Mouse (Mus musculus): ENCODE data around the gene Snx11. TPM values are rescaled to one million over a fixed set of nuclear protein-coding genes. Genes with fewer than 3 reads are reported as not detected.
"Not testable (repeated sequence)": the region's sequence is repeated elsewhere in the genome, so short reads cannot be mapped to it uniquely, and the experiment has no call there.

Snx11 gene
- total and polyA plus RNA-seq, 2 experiments = 6.3 to 8.1 TPM

- H3K79me2 ChIP-seq (ENCODE audit: control insufficient read depth, insufficient read depth, low read length) = no peaks in the 10 kb centered on the region
- no peak overlapping the region for H3K27ac ChIP-seq (replicated peaks; ENCODE audit: insufficient read depth, low read depth, low read length)
- DNase-seq (ENCODE audit: extremely low read depth, low read depth, low spot score) = no peak
- H3K27me3 ChIP-seq (ENCODE audit: control insufficient read depth, insufficient read depth, low read length) = no peaks in the 10 kb centered on the region
- H3K4me3 ChIP-seq (ENCODE audit: insufficient read depth, low read depth, low read length) = no peak overlapping the region
- peaks cover 28% of the 10 kb centered on the region; the same call in 1 of the 2 replicates for H3K36me3 ChIP-seq (ENCODE audit: control insufficient read depth, insufficient read depth, low read length)
- no peak overlapping the region for H3K9ac ChIP-seq (ENCODE audit: low read depth, low read length)
- WGBS = 69% methylated on average over 2 of the region's 2 CpGs
- no peak for TF ChIP-seq POLR2A (IDR thresholded peaks at IDR 0.05; ENCODE audit: extremely low read depth, insufficient read depth, low read length)
- no peak for TF ChIP-seq CTCF (IDR thresholded peaks at IDR 0.05; ENCODE audit: low read depth, low read length)
- no peaks in the 10 kb centered on the region for H3K4me1 ChIP-seq (ENCODE audit: control insufficient read depth, insufficient read depth, low read length)
Observed at GRCm38 (mm10) chr11:96814443-96814842, 37.1 kb upstream of the Snx11 start.

GRCm38 (mm10) chr11:96813920-96814319, 36.6 kb upstream of the Snx11 start:
- no peak overlapping the region for H3K4me3 ChIP-seq (ENCODE audit: insufficient read depth, low read depth, low read length)
- H3K27me3 ChIP-seq (ENCODE audit: control insufficient read depth, insufficient read depth, low read length) = no peaks in the 10 kb centered on the region
- no peak for TF ChIP-seq CTCF (IDR thresholded peaks at IDR 0.05; ENCODE audit: low read depth, low read length)
- TF ChIP-seq POLR2A (IDR thresholded peaks at IDR 0.05; ENCODE audit: extremely low read depth, insufficient read depth, low read length) = no peak
- 95% methylated on average over 5 of the region's 5 CpGs for WGBS
- no peaks in the 10 kb centered on the region for H3K79me2 ChIP-seq (ENCODE audit: control insufficient read depth, insufficient read depth, low read length)
- no peak overlapping the region for H3K27ac ChIP-seq (replicated peaks; ENCODE audit: insufficient read depth, low read depth, low read length)
- H3K4me1 ChIP-seq (ENCODE audit: control insufficient read depth, insufficient read depth, low read length) = no peaks in the 10 kb centered on the region
- DNase-seq (ENCODE audit: extremely low read depth, low read depth, low spot score) = no peak
- no peak overlapping the region for H3K9ac ChIP-seq (ENCODE audit: low read depth, low read length)
- peaks cover 26% of the 10 kb centered on the region; the same call in 1 of the 2 replicates for H3K36me3 ChIP-seq (ENCODE audit: control insufficient read depth, insufficient read depth, low read length)

GRCm38 (mm10) chr11:96813455-96813854, 36.1 kb upstream of the Snx11 start:
- TF ChIP-seq CTCF (IDR thresholded peaks at IDR 0.05; ENCODE audit: low read depth, low read length) (no peak), POLR2A (IDR thresholded peaks at IDR 0.05; ENCODE audit: extremely low read depth, insufficient read depth, low read length) (no peak)
- no peak overlapping the region for H3K4me3 ChIP-seq (ENCODE audit: insufficient read depth, low read depth, low read length)
- no peaks in the 10 kb centered on the region for H3K4me1 ChIP-seq (ENCODE audit: control insufficient read depth, insufficient read depth, low read length)
- peaks cover 29% of the 10 kb centered on the region; the same call in 1 of the 2 replicates for H3K36me3 ChIP-seq (ENCODE audit: control insufficient read depth, insufficient read depth, low read length)
- WGBS = 83% methylated on average over 4 of the region's 4 CpGs
- no peak overlapping the region for H3K27ac ChIP-seq (replicated peaks; ENCODE audit: insufficient read depth, low read depth, low read length)
- no peak for DNase-seq (ENCODE audit: extremely low read depth, low read depth, low spot score)
- no peaks in the 10 kb centered on the region for H3K27me3 ChIP-seq (ENCODE audit: control insufficient read depth, insufficient read depth, low read length)
- no peak overlapping the region for H3K9ac ChIP-seq (ENCODE audit: low read depth, low read length)
- H3K79me2 ChIP-seq (ENCODE audit: control insufficient read depth, insufficient read depth, low read length) = no peaks in the 10 kb centered on the region

- WGBS = 97% methylated on average over 1 of the region's 1 CpGs
- DNase-seq (ENCODE audit: extremely low read depth, low read depth, low spot score) = not testable (repeated sequence)
- peaks cover 25% of the 10 kb centered on the region for H3K36me3 ChIP-seq (ENCODE audit: control insufficient read depth, insufficient read depth, low read length)
Observed at GRCm38 (mm10) chr11:96811188-96811587, 33.8 kb upstream of the Snx11 start.

GRCm38 (mm10) chr11:96809562-96810235, 32.3 kb upstream of the Snx11 start:
- TF ChIP-seq POLR2A (IDR thresholded peaks at IDR 0.05; ENCODE audit: extremely low read depth, insufficient read depth, low read length) (no peak), CTCF (IDR thresholded peaks at IDR 0.05; ENCODE audit: low read depth, low read length) (no peak)
- H3K4me3 ChIP-seq (ENCODE audit: insufficient read depth, low read depth, low read length) = no peak overlapping the region
- H3K79me2 ChIP-seq (ENCODE audit: control insufficient read depth, insufficient read depth, low read length) = no peaks in the 10 kb centered on the region
- no peak for DNase-seq (ENCODE audit: extremely low read depth, low read depth, low spot score)
- no peak overlapping the region for H3K27ac ChIP-seq (replicated peaks; ENCODE audit: insufficient read depth, low read depth, low read length)
- 82% methylated on average over 6 of the region's 6 CpGs for WGBS
- no peak overlapping the region for H3K9ac ChIP-seq (ENCODE audit: low read depth, low read length)
- H3K36me3 ChIP-seq (ENCODE audit: control insufficient read depth, insufficient read depth, low read length) = peaks cover 20% of the 10 kb centered on the region
- no peaks in the 10 kb centered on the region for H3K27me3 ChIP-seq (ENCODE audit: control insufficient read depth, insufficient read depth, low read length)
- no peaks in the 10 kb centered on the region for H3K4me1 ChIP-seq (ENCODE audit: control insufficient read depth, insufficient read depth, low read length)

More at GRCm38 (mm10) chr11:96811188-96811587, 33.8 kb upstream of the Snx11 start:
- H3K4me1 ChIP-seq (ENCODE audit: control insufficient read depth, insufficient read depth, low read length); H3K27ac ChIP-seq (replicated peaks; ENCODE audit: insufficient read depth, low read depth, low read length); H3K27me3 ChIP-seq (ENCODE audit: control insufficient read depth, insufficient read depth, low read length); H3K79me2 ChIP-seq (ENCODE audit: control insufficient read depth, insufficient read depth, low read length); H3K4me3 ChIP-seq (ENCODE audit: insufficient read depth, low read depth, low read length); H3K9ac ChIP-seq (ENCODE audit: low read depth, low read length): not testable (repeated sequence)

- Histone ChIP-seq H3K27me3 (ENCODE audit: control insufficient read depth, insufficient read depth, low read length) (no peaks in the 10 kb centered on the region), H3K36me3 (ENCODE audit: control insufficient read depth, insufficient read depth, low read length) (peaks cover 24% of the 10 kb centered on the region)
- WGBS = 33% methylated on average over 1 of the region's 1 CpGs
Observed at GRCm38 (mm10) chr11:96808066-96808465, 30.7 kb upstream of the Snx11 start.

More at GRCm38 (mm10) chr11:96808066-96808465, 30.7 kb upstream of the Snx11 start:
- no peak for DNase-seq (ENCODE audit: extremely low read depth, low read depth, low spot score)
- Histone ChIP-seq H3K9ac (ENCODE audit: low read depth, low read length) (no peak overlapping the region), H3K27ac (replicated peaks; ENCODE audit: insufficient read depth, low read depth, low read length) (no peak overlapping the region), H3K79me2 (ENCODE audit: control insufficient read depth, insufficient read depth, low read length) (no peaks in the 10 kb centered on the region), H3K4me1 (ENCODE audit: control insufficient read depth, insufficient read depth, low read length) (no peaks in the 10 kb centered on the region), H3K4me3 (ENCODE audit: insufficient read depth, low read depth, low read length) (no peak overlapping the region)
- no peak for TF ChIP-seq POLR2A (IDR thresholded peaks at IDR 0.05; ENCODE audit: extremely low read depth, insufficient read depth, low read length)
- no peak for TF ChIP-seq CTCF (IDR thresholded peaks at IDR 0.05; ENCODE audit: low read depth, low read length)

All from liver, adult 2 months (tissue).